Mouse (Mus musculus) cortical plate, adult 2 months (tissue): Measurements from ENCODE around the gene Cd28.

Source experiments
- CTCF ChIP-seq: fragments of 200-500 bp; IDR thresholded peaks from 2 replicates; pipeline ENCODE4 v1.5.1; 2011; ENCODE audit warnings: mild to moderate bottlenecking, control low read depth, low read length; ENCODE audit not compliant: insufficient read depth; ENCODE audit errors: extremely low read depth
- POLR2A ChIP-seq: fragments of 200-500 bp; IDR thresholded peaks from 2 replicates; pipeline ENCODE4 v1.6.1; 2011; ENCODE audit warnings: mild to moderate bottlenecking, low read length, control low read depth; ENCODE audit not compliant: insufficient read depth; ENCODE audit errors: extremely low read depth

- TF ChIP-seq CTCF (no peak), POLR2A (no peak)
Measured at GRCm38 (mm10) chr1:60759563-60760335, 43.1 kb downstream of the Cd28 start.
